Mouse (Mus musculus) olfactory bulb, adult 2 months (tissue): ENCODE results near the gene Tmem198. TPM values are rescaled to one million over a fixed set of nuclear protein-coding genes. Genes with fewer than 3 reads are reported as not detected.
A peak's percentile ranks its signal among the peaks of the same experiment; 100 is the strongest.

Experiments
- H3K27ac ChIP-seq: fragments of 200-500 bp; 2 replicates; pipeline ENCODE4 v1.5.1; 2012; ENCODE audit warnings: low read depth, low read length; ENCODE audit not compliant: insufficient read depth
- H3K4me1 ChIP-seq: fragments of 200-500 bp; 2 replicates; pipeline ENCODE4 v1.6.1; 2012; ENCODE audit warnings: low read length; ENCODE audit not compliant: control insufficient read depth, insufficient read depth
- H3K4me3 ChIP-seq: fragments of 200-500 bp; 2 replicates; pipeline ENCODE4 v1.5.1; 2012; ENCODE audit warnings: mild to moderate bottlenecking, low read depth, low read length, moderate library complexity; ENCODE audit not compliant: insufficient read depth
- CTCF ChIP-seq: fragments of 200-500 bp; IDR thresholded peaks from 2 replicates; pipeline ENCODE4 v1.5.1; 2012; ENCODE audit warnings: low read depth, mild to moderate bottlenecking, low read length, moderate library complexity; ENCODE audit not compliant: insufficient read depth
- POLR2A ChIP-seq: fragments of 200-500 bp; IDR thresholded peaks from 2 replicates; pipeline ENCODE4 v1.6.1; 2012; ENCODE audit warnings: mild to moderate bottlenecking, low read depth, low read length, moderate library complexity; ENCODE audit not compliant: insufficient read depth
- WGBS: fragments of 180-500 bp; shearing (Covaris S2); methylation state at CpG from one replicate; pipeline ENCODE4 v1.1.7; 2018; 5-methylcytosine and 5-hydroxymethylcytosine counted together
- polyA plus RNA-seq: library from polyadenylated mRNA; stranded (reverse); fragments of >200 nt; gene quantifications from 2 replicates; pipeline ENCODE4 v1.2.4, GENCODE M21; 2012; ENCODE audit warnings: low replicate concordance; ENCODE audit not compliant: missing spikeins, insufficient read depth, insufficient read length

The Tmem198 gene
- polyA plus RNA-seq, 1 experiment, result not detected

GRCm38 (mm10) chr1:75509586-75509985 lies 30.3 kb downstream of the Tmem198 start:
- no peak for TF ChIP-seq CTCF
- no peak for TF ChIP-seq POLR2A
- H3K4me3 ChIP-seq, result no peak overlapping the region
- H3K4me1 ChIP-seq, result peaks cover 19% of the 10 kb centered on the region
- no peak overlapping the region for H3K27ac ChIP-seq
- 66% methylated on average over 20 of the region's 20 CpGs for WGBS

- WGBS, result 71% methylated on average over 5 of the region's 5 CpGs
- TF ChIP-seq CTCF (no peak), POLR2A (no peak)
- peaks cover 16% of the 10 kb centered on the region for H3K4me1 ChIP-seq
These were observed 30.8 kb downstream of the Tmem198 start for GRCm38 (mm10) chr1:75510154-75510553.

GRCm38 (mm10) chr1:75511437-75512210 lies 32.3 kb downstream of the Tmem198 start:
- WGBS, result 60% methylated on average over 4 of the region's 4 CpGs
- TF ChIP-seq POLR2A (no peak), CTCF (no peak)
- Histone ChIP-seq H3K27ac (no peak overlapping the region), H3K4me1 (peaks cover 12% of the 10 kb centered on the region), H3K4me3 (no peak overlapping the region)

More at GRCm38 (mm10) chr1:75510154-75510553, 30.8 kb downstream of the Tmem198 start:
- no peak overlapping the region for H3K4me3 ChIP-seq
- no peak overlapping the region for H3K27ac ChIP-seq

- Histone ChIP-seq H3K4me1 (peaks cover 5% of the 10 kb centered on the region; the same call in 1 of the 2 replicates), H3K4me3 (no peak overlapping the region), H3K27ac (no peak overlapping the region)
- TF ChIP-seq CTCF, result no peak
- no peak for TF ChIP-seq POLR2A
- 94% methylated on average over 3 of the region's 3 CpGs for WGBS
These were observed 33.2 kb downstream of the Tmem198 start for GRCm38 (mm10) chr1:75512550-75512949.

- H3K27ac ChIP-seq, result no peak overlapping the region
- no peak overlapping the region for H3K4me3 ChIP-seq
- no peaks in the 10 kb centered on the region for H3K4me1 ChIP-seq
- 81% methylated on average over 15 of the region's 15 CpGs for WGBS
- TF ChIP-seq POLR2A, result no peak
- TF ChIP-seq CTCF, result no peak
These were observed 37.5 kb downstream of the Tmem198 start for GRCm38 (mm10) chr1:75516703-75517380.

GRCm38 (mm10) chr1:75517984-75518383 lies 38.7 kb downstream of the Tmem198 start:
- Histone ChIP-seq H3K4me3 (no peak overlapping the region), H3K4me1 (no peaks in the 10 kb centered on the region), H3K27ac (no peak overlapping the region)
- TF ChIP-seq POLR2A, result no peak
- TF ChIP-seq CTCF, result no peak
- WGBS, result 67% methylated on average over 4 of the region's 4 CpGs

GRCm38 (mm10) chr1:75518427-75518826 lies 39.1 kb downstream of the Tmem198 start:
- Histone ChIP-seq H3K27ac (no peak overlapping the region), H3K4me1 (no peaks in the 10 kb centered on the region), H3K4me3 (no peak overlapping the region)
- 95% methylated on average over 4 of the region's 4 CpGs for WGBS
- no peak for TF ChIP-seq POLR2A
- TF ChIP-seq CTCF, result no peak

GRCm38 (mm10) chr1:75519576-75519975 lies 40.2 kb downstream of the Tmem198 start:
- Histone ChIP-seq H3K4me3 (no peak overlapping the region), H3K4me1 (no peaks in the 10 kb centered on the region), H3K27ac (no peak overlapping the region)
- no peak for TF ChIP-seq POLR2A
- TF ChIP-seq CTCF, result no peak
- WGBS, result 43% methylated on average over 5 of the region's 5 CpGs

GRCm38 (mm10) chr1:75521321-75522031 lies 42.1 kb downstream of the Tmem198 start, which contains the start of gene Stk11ip:
Gene Stk11ip, plus strand, starts transcription at chr1:75521529.
- Histone ChIP-seq H3K4me3 (peak within 1 kb of the TSS; percentile 85), H3K27ac (peak within 1 kb of the TSS; percentile 35; the same call in 1 of the 2 replicates), H3K4me1 (no peaks in the 10 kb centered on the region)
- TF ChIP-seq POLR2A (peak; percentile 83), CTCF (no peak)
- WGBS, result under 1% methylated on average over 46 of the region's 46 CpGs
